In the genomic region with DNA sequence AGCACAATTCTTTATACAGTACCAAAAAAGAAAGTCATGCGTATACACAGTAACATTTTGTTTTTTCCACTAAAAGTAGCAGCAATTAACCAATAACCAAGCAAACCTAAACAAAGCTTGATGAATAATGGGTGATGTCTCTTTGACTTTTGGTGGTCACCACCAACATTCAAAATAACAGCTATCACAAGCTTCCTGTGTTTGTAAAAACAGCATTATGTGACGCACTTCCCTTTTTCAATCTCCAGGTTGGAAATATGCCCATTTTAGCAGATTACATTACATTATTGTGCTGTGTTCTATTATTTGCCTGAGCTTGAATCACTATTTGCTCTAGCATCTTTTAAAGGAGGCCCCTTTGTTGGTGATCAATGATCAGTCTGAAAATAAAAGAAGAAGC, we compare ENCODE assay signal across 27 mouse cellular contexts.
DNase-seq lines count a peak whose midpoint lies in the region; ATAC-seq and TF ChIP-seq lines count a peak whose summit lies in the region.
"Had no signal": no experiment of that assay in that cellular context is flagged by ENCODE, and none has a peak within 500 bp of the region (broad histone marks: within the 10 kb centered on the region; RNA-seq: fewer than 3 reads in every experiment).

No protein-coding gene starts in this region.

- H3K4me2 ChIP-seq in heart, embryonic 11.5 days, result no peak overlapping the region
- no peak overlapping the region for H3K4me2 ChIP-seq in lung, postnatal 0 days (replicated peaks; ENCODE audit: low read depth, low read length)
- H3K4me2 ChIP-seq: embryonic facial prominence, embryonic 15.5 days; hindbrain, embryonic 13.5 days had no signal

- H3K36me3 ChIP-seq in heart, embryonic 11.5 days (ENCODE audit: control insufficient read depth, insufficient read depth, low read length), result no peaks in the 10 kb centered on the region
- H3K36me3 ChIP-seq in lung, postnatal 0 days (ENCODE audit: insufficient read depth, low read length), result no peaks in the 10 kb centered on the region
- H3K36me3 ChIP-seq: embryonic facial prominence, embryonic 15.5 days; forebrain, embryonic 10.5 days; G1E; hindbrain, embryonic 13.5 days had no signal

- no peaks in the 10 kb centered on the region for H3K9me3 ChIP-seq in heart, embryonic 11.5 days (replicated peaks; ENCODE audit: control insufficient read depth, low read length)
- H3K9me3 ChIP-seq in lung, postnatal 0 days (ENCODE audit: low read length), result no peaks in the 10 kb centered on the region
- H3K9me3 ChIP-seq: embryonic facial prominence, embryonic 15.5 days; forebrain, embryonic 10.5 days; G1E; hindbrain, embryonic 13.5 days had no signal

- no peak overlapping the region for H3K4me3 ChIP-seq in heart, embryonic 11.5 days (ENCODE audit: low read depth, low read length)
- no peak overlapping the region for H3K4me3 ChIP-seq in lung, postnatal 0 days (ENCODE audit: low read depth, low read length)
- H3K4me3 ChIP-seq: embryonic facial prominence, embryonic 15.5 days; erythroblast, embryonic 14.5 days; forebrain, embryonic 10.5 days; gastrocnemius, adult 2 months; hindbrain, embryonic 13.5 days had no signal

- H3K4me1 ChIP-seq in heart, embryonic 11.5 days (ENCODE audit: control insufficient read depth, insufficient read depth, low read length), result no peaks in the 10 kb centered on the region
- H3K4me1 ChIP-seq in lung, postnatal 0 days (ENCODE audit: insufficient read depth, low read depth, low read length), result no peaks in the 10 kb centered on the region
- H3K4me1 ChIP-seq: embryonic facial prominence, embryonic 15.5 days; forebrain, embryonic 10.5 days; hindbrain, embryonic 13.5 days had no signal

- no peak for TF ChIP-seq CTCF in lung, postnatal 0 days (IDR thresholded peaks at IDR 0.05)

- TF ChIP-seq EP300 in lung, postnatal 0 days (IDR thresholded peaks at IDR 0.05), result peak; percentile 85

- ATAC-seq in heart, embryonic 11.5 days (replicated peaks; ENCODE audit: insufficient number of reproducible peaks, low FRiP score, low TSS enrichment), result no peak
- peak; percentile 11; the same call in 1 of the 2 replicates for ATAC-seq in lung, postnatal 0 days
- 0 out of 2 replicates have a peak, but pooled peaks have one; percentile 15 for ATAC-seq in common myeloid progenitor, adult 5-6 weeks (replicated peaks; ENCODE audit: low read depth, poor library complexity, severe bottlenecking)
- ATAC-seq: activated CD4-positive, CD25-positive, alpha-beta regulatory T cell, adult 4 months; CD4-positive, CD25-positive, alpha-beta regulatory T cell, adult 4 months; forebrain, embryonic 14.5 days; hindbrain, postnatal 0 days; Patski had no signal

- DNase-seq in heart, adult 8-10 months (ENCODE audit: low spot score), result peak; percentile 9
- peak; percentile 42 for DNase-seq in lung, postnatal 0 days (ENCODE audit: low spot score)
- DNase-seq in lung, adult 18-20 months, result no peak
- no peak for DNase-seq in embryo, embryonic 10.5 days (ENCODE audit: low spot score)
- no peak for DNase-seq in natural killer cell, adult 2 months (ENCODE audit: low spot score in 2 of 2)
- DNase-seq: adrenal gland, postnatal 14 days; B cell, adult 2 months; cerebellum, adult 11-12 months; cerebellum, adult 9-10 months; cerebellum, postnatal 36 days; embryo, embryonic 11 days; gastrocnemius, adult 2 months; gastrocnemius, postnatal 25 days; heart, postnatal 10 days; heart, postnatal 4 days had no signal

- H3K27ac ChIP-seq in heart, embryonic 11.5 days (ENCODE audit: low read depth, low read length), result no peak overlapping the region
- H3K27ac ChIP-seq in lung, postnatal 0 days (ENCODE audit: low read length), result no peak overlapping the region
- H3K27ac ChIP-seq: embryonic facial prominence, embryonic 15.5 days; forebrain, embryonic 10.5 days; gastrocnemius, adult 2 months; hindbrain, embryonic 13.5 days; hindbrain, postnatal 0 days had no signal

- no peak overlapping the region for H3K9ac ChIP-seq in heart, embryonic 11.5 days (ENCODE audit: low read depth, low read length)
- H3K9ac ChIP-seq in lung, postnatal 0 days (replicated peaks; ENCODE audit: low read depth), result no peak overlapping the region
- H3K9ac ChIP-seq: embryonic facial prominence, embryonic 15.5 days; hindbrain, embryonic 13.5 days had no signal

- WGBS in heart, embryonic 11.5 days (ENCODE audit: insufficient replicate concordance), result 80% methylated on average over 2 of the region's 2 CpGs
- WGBS in lung, postnatal 0 days, result 67% methylated on average over 2 of the region's 2 CpGs

- no peaks in the 10 kb centered on the region for H3K27me3 ChIP-seq in heart, embryonic 11.5 days (ENCODE audit: control insufficient read depth, insufficient read depth, low read length)
- H3K27me3 ChIP-seq in lung, postnatal 0 days (replicated peaks; ENCODE audit: insufficient read depth, low read length), result no peaks in the 10 kb centered on the region
- H3K27me3 ChIP-seq: embryonic facial prominence, embryonic 15.5 days; hindbrain, embryonic 13.5 days had no signal

Comparison
In these comparisons a context has a peak if more than half of its experiments do, and no peak if none do; other contexts are left out.
1. DNase-seq: peak in heart, adult 8-10 months (single experiment) and lung, postnatal 0 days (single experiment); none in lung, adult 18-20 months (0 of 2), embryo, embryonic 10.5 days (single experiment) and natural killer cell, adult 2 months (0 of 2).